Mouse (Mus musculus) kidney, postnatal 0 days (tissue): ENCODE results near the gene Themis. TPM values are rescaled to one million over a fixed set of nuclear protein-coding genes. Genes with fewer than 3 reads are reported as not detected.

Experiments
- ATAC-seq: fragments of 200-750 bp; cut with Nextera tagmentation; replicated peaks from 2 replicates; pipeline ENCODE4 v1.8.0; 2017; ENCODE audit warnings: low read depth, moderate number of reproducible peaks, moderate TSS enrichment, moderate library complexity; ENCODE audit not compliant: low FRiP score
- DNase-seq: peaks from one replicate; pipeline ENCODE4 v3.0.0-alpha.2; 2016; ENCODE audit warnings: low spot score
- H3K27ac ChIP-seq: fragments of 300-500 bp; sonication (generic); 2 replicates; pipeline ENCODE4 v1.5.1; 2014; ENCODE audit warnings: mild to moderate bottlenecking
- H3K27me3 ChIP-seq: fragments of 300-500 bp; sonication (generic); 2 replicates; pipeline ENCODE4 v1.6.1; 2014; ENCODE audit warnings: low read length, mixed read lengths; ENCODE audit not compliant: insufficient read depth
- H3K36me3 ChIP-seq: fragments of 300-500 bp; sonication (generic); 2 replicates; pipeline ENCODE4 v1.6.1; 2014; ENCODE audit warnings: low read length, mixed read lengths; ENCODE audit not compliant: insufficient read depth
- H3K4me1 ChIP-seq: fragments of 300-500 bp; sonication (generic); replicated peaks from 2 replicates; pipeline ENCODE4 v1.6.1; 2014; ENCODE audit warnings: antibody characterized with exemption, low read length, mixed read lengths; ENCODE audit not compliant: insufficient read depth
- H3K4me2 ChIP-seq: fragments of 300-500 bp; sonication (generic); 2 replicates; pipeline ENCODE4 v1.6.1; 2014; ENCODE audit warnings: mild to moderate bottlenecking, low read length, moderate library complexity, mixed read lengths
- H3K4me3 ChIP-seq: fragments of 300-500 bp; sonication (generic); replicated peaks from 2 replicates; pipeline ENCODE4 v1.5.1; 2014; ENCODE audit warnings: low read depth, low read length
- H3K9ac ChIP-seq: fragments of 300-500 bp; sonication (generic); 2 replicates; pipeline ENCODE4 v1.6.1; 2014; ENCODE audit warnings: low read depth, low read length
- H3K9me3 ChIP-seq: fragments of 300-500 bp; sonication (generic); replicated peaks from 2 replicates; pipeline ENCODE4 v1.6.1; 2016; ENCODE audit warnings: low read length, inconsistent platforms, mixed read lengths
- CTCF ChIP-seq: IDR thresholded peaks from 2 replicates; pipeline ENCODE4 v1.5.1; 2016; ENCODE audit warnings: antibody characterized with exemption, low read depth, mild to moderate bottlenecking, moderate library complexity
- WGBS: fragments of 180-500 bp; shearing (Covaris S2); extraction: QIAGEN DNeasy Blood & Tissue Kit; methylation state at CpG from one replicate; pipeline ENCODE4 v1.1.7; 2014; 5-methylcytosine and 5-hydroxymethylcytosine counted together
- polyA plus RNA-seq: library from polyadenylated mRNA; unstranded; fragments of >200 nt; fragmentation: Nextera tagmentation; extraction: Ambion mirVana; gene quantifications from 2 replicates; pipeline ENCODE4 v1.2.1, GENCODE M21; 2015

Themis gene
- polyA plus RNA-seq, 1 experiment from 2014 or later: not detected

- H3K4me3 ChIP-seq: no peak overlapping the region
- H3K9ac ChIP-seq: no peak overlapping the region
- ATAC-seq (no peak), DNase-seq (no peak)
- no peak overlapping the region for H3K27ac ChIP-seq
- no peaks in the 10 kb centered on the region for H3K36me3 ChIP-seq
- TF ChIP-seq CTCF: no peak
- H3K9me3 ChIP-seq: no peaks in the 10 kb centered on the region
- H3K4me1 ChIP-seq: no peaks in the 10 kb centered on the region
- no peak overlapping the region for H3K4me2 ChIP-seq
- H3K27me3 ChIP-seq: no peaks in the 10 kb centered on the region
These were observed 30.0 kb downstream of the Themis start for GRCm38 (mm10) chr10:28698175-28698574.

- no peak for TF ChIP-seq CTCF
- WGBS: 75% methylated on average over 3 of the region's 3 CpGs
- H3K36me3 ChIP-seq: no peaks in the 10 kb centered on the region
- no peak for DNase-seq
- no peak overlapping the region for H3K27ac ChIP-seq
- H3K9me3 ChIP-seq: no peaks in the 10 kb centered on the region
- ATAC-seq: no peak
- H3K27me3 ChIP-seq: no peaks in the 10 kb centered on the region
- H3K4me3 ChIP-seq: no peak overlapping the region
- H3K4me1 ChIP-seq: no peaks in the 10 kb centered on the region
- H3K4me2 ChIP-seq: no peak overlapping the region
- no peak overlapping the region for H3K9ac ChIP-seq
These were observed 53.7 kb downstream of the Themis start for GRCm38 (mm10) chr10:28721828-28722227.

- Histone ChIP-seq H3K4me2 (no peak overlapping the region), H3K9me3 (no peaks in the 10 kb centered on the region), H3K36me3 (no peaks in the 10 kb centered on the region), H3K27ac (no peak overlapping the region), H3K4me3 (no peak overlapping the region), H3K4me1 (no peaks in the 10 kb centered on the region), H3K27me3 (no peaks in the 10 kb centered on the region), H3K9ac (no peak overlapping the region)
- no peak for ATAC-seq
- no peak for DNase-seq
- no peak for TF ChIP-seq CTCF
- WGBS: 77% methylated on average over 7 of the region's 7 CpGs
These were observed 55.1 kb downstream of the Themis start for GRCm38 (mm10) chr10:28723266-28723665.

- TF ChIP-seq CTCF: peak; percentile 75
- DNase-seq: peak; percentile 79
- H3K36me3 ChIP-seq: no peaks in the 10 kb centered on the region
- H3K27ac ChIP-seq: no peak overlapping the region
- H3K27me3 ChIP-seq: no peaks in the 10 kb centered on the region
- H3K9me3 ChIP-seq: no peaks in the 10 kb centered on the region
- 0 out of 2 replicates have a peak, but pooled peaks have one; percentile 43 for ATAC-seq
- no peak overlapping the region for H3K4me2 ChIP-seq
- H3K9ac ChIP-seq: no peak overlapping the region
- WGBS: 9% methylated on average over 2 of the region's 2 CpGs
- no peaks in the 10 kb centered on the region for H3K4me1 ChIP-seq
- no peak overlapping the region for H3K4me3 ChIP-seq
These were observed 62.0 kb downstream of the Themis start for GRCm38 (mm10) chr10:28730122-28730521.

- 66% methylated on average over 1 of the region's 1 CpGs for WGBS
- no peaks in the 10 kb centered on the region for H3K36me3 ChIP-seq
- H3K27ac ChIP-seq: no peak overlapping the region
- H3K9ac ChIP-seq: no peak overlapping the region
- ATAC-seq: no peak
- H3K4me3 ChIP-seq: no peak overlapping the region
- TF ChIP-seq CTCF: no peak
- no peaks in the 10 kb centered on the region for H3K27me3 ChIP-seq
- H3K4me2 ChIP-seq: no peak overlapping the region
- peak; percentile 72 for DNase-seq
- no peaks in the 10 kb centered on the region for H3K4me1 ChIP-seq
- H3K9me3 ChIP-seq: no peaks in the 10 kb centered on the region
These were observed 69.8 kb downstream of the Themis start for GRCm38 (mm10) chr10:28737953-28738352.

- Histone ChIP-seq H3K4me3 (no peak overlapping the region), H3K9me3 (no peaks in the 10 kb centered on the region), H3K4me1 (no peaks in the 10 kb centered on the region), H3K36me3 (no peaks in the 10 kb centered on the region), H3K9ac (no peak overlapping the region), H3K27me3 (no peaks in the 10 kb centered on the region), H3K4me2 (no peak overlapping the region), H3K27ac (no peak overlapping the region)
- TF ChIP-seq CTCF: no peak
- no peak for ATAC-seq
- DNase-seq: no peak
These were observed 78.3 kb downstream of the Themis start for GRCm38 (mm10) chr10:28746426-28746825.

GRCm38 (mm10) chr10:28753321-28753720 is 85.2 kb downstream of the Themis start:
- Histone ChIP-seq H3K9ac (no peak overlapping the region), H3K27ac (no peak overlapping the region), H3K27me3 (no peaks in the 10 kb centered on the region), H3K4me2 (no peak overlapping the region), H3K4me3 (no peak overlapping the region), H3K4me1 (no peaks in the 10 kb centered on the region), H3K36me3 (no peaks in the 10 kb centered on the region), H3K9me3 (no peaks in the 10 kb centered on the region)
- 69% methylated on average over 2 of the region's 2 CpGs for WGBS
- no peak for TF ChIP-seq CTCF
- no peak for ATAC-seq
- no peak for DNase-seq
